Mouse (Mus musculus) skeletal muscle tissue, postnatal 0 days (tissue): ENCODE results near the gene Ly6g5b. TPM values are rescaled to one million over a fixed set of nuclear protein-coding genes. Genes with fewer than 3 reads are reported as not detected.

ENCODE experiments used
- polyA plus RNA-seq: library from polyadenylated mRNA; unstranded; fragments of >200 nt; fragmentation: Nextera tagmentation; extraction: Ambion mirVana; gene quantifications from 2 replicates; pipeline ENCODE4 v1.2.1, GENCODE M21; 2015

The Ly6g5b gene
- 0.22 and 0.37 TPM in 2 replicates for polyA plus RNA-seq

GRCm38 (mm10) chr17:35115046-35116019 lies at the start of gene Ly6g5b:
Ly6g5b (minus strand) TSS chr17:35115428.

DNA sequence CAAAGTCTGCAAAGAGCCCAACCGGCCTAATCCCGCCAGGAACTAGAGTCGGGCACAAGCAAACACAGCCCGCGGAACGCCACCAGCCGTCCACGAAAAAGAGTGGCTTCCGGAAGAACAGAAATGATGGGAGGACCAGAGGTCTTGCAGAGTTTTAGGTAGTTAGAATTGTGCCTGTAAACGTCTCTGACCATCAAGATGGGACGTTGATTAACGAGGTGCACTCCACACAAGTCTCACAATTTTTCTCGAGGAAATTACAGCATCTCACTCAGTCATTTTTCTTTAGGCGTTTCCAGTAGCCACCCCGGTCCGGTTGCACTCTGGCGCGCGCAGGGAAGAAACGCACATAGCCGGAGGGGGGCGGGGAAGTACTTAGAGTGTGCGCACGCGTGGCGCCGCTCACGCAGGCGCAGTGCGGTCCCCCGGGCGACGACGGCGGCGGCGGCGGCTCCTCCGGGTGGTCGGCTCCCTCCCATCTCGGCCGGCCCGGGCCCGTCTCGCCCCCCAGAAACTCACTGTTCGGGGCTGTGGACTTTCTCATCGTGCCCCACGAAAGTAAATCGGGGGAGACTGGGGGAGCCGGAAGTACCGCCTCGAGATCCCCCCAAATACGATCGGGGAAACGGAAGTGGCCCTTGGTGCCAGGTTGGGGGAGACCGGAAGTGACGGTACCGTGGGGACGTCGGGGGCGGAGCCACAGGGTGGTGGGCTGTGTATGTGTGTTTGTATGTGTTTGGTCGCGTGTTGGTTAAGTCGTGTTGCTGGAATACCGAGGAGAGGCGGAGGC lies 19.8 kb upstream of the Ly6g5b start, which contains the start of gene Bag6:
Bag6 (plus strand) TSS at position 378 of the 790 bp plus-strand sequence.

GRCm38 (mm10) chr17:35131500-35132173 lies 16.4 kb upstream of the Ly6g5b start, which contains the start of gene Apom:
Apom (minus strand) TSS chr17:35132050.

DNA sequence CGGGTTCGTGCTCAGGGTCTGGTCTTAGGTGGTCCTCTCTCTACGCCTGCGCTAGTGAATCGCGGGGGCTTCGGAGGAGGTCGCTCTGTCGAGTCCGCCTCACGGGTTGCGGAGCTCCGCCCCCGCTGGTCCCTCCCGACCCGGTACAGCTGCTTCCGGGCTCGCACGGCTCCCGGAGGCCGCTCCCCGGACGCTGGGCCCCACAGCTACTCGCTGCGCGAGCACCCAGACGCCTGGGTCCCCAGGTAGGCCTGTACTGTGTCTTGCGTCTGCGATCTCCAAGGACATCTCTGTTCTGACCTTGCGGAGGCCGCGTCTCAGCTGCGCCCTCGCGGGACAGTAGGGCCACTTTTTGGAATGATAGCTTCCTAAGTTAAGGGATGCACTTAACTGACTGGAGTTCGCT lies 11.0 kb upstream of the Ly6g5b start, which contains the start of gene D17H6S53E:
D17H6S53E (plus strand) TSS at position 168 of the 406 bp plus-strand sequence.

GRCm38 (mm10) chr17:35121871-35122303 lies 6.7 kb upstream of the Ly6g5b start, which contains the start of gene Csnk2b:
Csnk2b (minus strand) TSS chr17:35122053.

GRCm38 (mm10) chr17:35121143-35121799 lies 6.0 kb upstream of the Ly6g5b start, which contains the start of gene Gpank1:
Gpank1 (plus strand) TSS chr17:35121455.

DNA sequence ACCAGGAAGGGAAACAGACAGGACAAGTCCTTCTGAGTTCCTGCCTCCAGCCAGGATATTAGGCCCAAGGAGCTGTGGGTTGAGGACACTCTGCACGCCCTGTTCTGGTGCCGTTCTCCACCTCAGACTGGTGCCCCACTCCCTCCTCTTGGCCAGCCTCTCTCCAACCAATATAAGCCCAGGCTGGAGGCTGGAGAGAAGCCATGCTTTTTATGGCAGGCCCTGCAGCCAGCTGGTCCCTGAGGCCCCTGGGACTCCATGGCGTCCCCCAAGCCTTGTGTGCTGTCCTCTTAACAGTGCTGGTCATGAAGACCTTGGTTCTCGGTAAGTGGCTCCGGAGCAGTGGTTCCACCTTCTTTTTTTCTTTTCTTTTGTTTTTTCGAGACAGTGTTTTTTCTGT lies 7.1 kb downstream of the Ly6g5b start, which contains the start of gene Ly6g5c:
Ly6g5c (plus strand) TSS at position 183 of the 400 bp plus-strand sequence.

DNA sequence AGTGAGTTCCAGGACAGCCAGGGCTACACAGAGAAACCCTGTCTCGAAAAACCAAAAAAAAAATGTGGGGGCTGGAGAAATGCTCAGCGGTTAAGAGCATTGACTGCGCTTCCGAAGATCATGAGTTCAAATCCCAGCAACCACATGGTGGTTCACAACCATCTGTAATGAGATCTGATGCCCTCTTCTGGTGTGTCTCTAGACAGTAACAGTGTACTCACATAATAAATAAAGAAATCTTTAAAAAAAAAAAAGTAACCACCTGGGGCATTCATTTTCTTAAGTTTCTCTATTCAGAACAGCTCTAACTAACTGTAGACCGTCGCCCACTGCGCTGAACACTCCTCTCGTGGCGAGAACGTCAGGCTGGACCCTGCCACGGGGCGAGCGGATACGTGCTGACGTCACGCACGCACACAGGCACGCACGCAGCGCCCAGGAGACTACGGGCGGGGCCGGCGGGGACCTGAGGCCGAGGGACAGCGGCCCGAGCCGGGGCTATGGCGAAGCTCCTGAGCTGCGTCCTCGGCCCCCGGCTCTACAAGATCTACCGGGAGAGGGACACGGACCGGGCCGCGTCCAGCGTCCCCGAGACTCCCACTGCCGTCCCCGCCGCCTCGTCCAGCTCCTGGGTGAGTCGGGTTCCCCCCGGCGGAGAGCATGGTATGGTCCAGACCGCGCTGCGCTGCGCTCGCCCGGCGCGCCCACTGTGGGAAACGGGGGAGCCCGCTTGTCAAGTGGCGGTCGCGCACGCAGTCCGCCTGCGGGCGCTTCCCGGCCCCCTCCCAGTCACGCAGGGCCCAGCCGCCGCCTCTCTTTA lies 26.2 kb downstream of the Ly6g5b start, which contains the start of gene Abhd16a:
Abhd16a (plus strand) TSS at position 439 of the 820 bp plus-strand sequence.

DNA sequence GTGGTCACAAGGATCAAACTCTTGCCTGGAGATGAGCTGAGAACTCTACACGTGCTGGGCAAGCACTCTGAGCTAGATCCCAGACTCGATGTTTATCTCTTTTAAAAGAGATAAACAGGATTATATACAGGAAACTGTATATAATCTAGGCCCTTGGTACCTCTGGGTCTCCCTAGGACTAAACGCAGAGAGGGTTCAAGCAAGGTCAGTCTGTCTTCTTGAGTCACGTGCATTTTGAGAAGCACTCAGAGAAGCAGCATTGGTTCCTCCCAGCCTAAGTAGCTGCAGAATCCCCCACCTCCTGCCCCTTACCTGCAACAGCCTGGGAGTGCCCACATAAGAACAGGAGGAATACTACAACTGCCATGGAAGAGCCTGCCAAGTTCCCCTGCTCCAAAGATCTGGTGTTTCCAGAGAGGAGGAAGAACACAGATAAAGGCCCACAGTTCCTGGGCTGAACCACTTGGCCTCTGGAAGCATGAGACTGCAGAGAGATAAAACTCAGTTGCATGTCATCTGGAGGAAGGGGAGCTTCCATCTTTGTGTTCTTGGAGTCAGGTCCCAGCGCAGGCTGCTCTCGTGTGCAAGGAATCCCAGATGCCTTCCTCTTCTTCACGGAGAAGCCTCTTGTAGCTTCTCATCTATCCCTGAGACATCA lies 29.9 kb downstream of the Ly6g5b start, which contains the start of gene Ly6g6f:
Ly6g6f (minus strand) TSS at position 403 of the 658 bp plus-strand sequence.

DNA sequence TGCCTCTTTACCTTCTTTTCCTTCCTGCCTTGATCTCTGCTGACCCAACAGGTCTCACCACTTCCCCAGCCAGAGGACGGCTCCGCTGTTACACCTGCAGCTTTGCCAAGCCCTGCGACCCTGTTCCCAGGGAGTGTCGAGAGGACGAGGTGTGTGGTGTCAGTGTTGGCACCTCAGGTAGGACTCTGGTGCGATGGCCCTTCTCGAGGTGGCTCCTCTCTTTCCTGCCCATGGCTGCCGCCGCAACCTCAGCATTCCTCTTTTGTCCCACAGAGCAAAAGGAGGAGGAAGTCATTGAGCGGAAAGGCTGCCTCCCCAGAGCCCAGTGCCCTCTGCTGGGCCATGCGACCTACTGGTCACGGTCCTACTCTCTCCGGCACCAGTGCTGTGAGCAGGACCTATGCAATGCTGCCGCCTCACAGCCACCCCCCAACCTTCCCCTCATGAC lies 37.4 kb downstream of the Ly6g5b start, which contains the start of gene Ly6g6d:
Ly6g6d (minus strand) TSS at position 280 of the 448 bp plus-strand sequence.

DNA sequence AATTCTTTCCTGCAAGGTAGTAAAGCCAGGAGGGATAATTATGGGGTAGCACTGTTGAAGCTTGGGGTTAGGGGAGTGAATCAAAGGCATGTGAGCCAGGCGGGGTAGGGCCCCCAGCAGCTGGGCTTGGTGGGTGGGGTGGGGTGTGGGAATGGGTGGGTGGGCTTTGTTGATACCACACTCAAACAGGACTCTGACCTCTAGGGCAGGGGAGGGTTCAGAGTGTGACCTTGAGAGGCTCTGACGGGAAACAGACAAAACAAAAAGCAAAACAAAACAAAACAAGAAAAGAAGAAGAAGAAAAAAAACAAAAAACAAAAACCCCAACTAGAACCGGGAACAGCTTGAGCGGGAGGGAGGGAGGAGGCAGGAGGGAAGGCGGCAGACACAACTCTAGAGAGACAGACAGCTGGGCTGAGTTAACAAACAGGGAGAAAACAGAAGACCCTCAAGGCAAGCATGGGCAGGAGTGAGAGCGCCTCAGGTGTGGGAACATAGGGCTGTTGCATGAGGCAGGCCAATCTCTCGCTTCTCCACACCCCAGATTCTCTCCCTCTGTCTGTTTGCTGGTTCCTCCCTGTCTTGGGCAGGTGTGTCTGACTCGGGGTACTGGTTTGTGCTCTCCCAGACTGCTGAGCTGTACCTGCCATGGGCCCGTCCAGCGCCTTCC lies 38.6 kb downstream of the Ly6g5b start, which contains the start of gene Ly6g6e:
Ly6g6e (plus strand) TSS at position 396 of the 670 bp plus-strand sequence.

DNA sequence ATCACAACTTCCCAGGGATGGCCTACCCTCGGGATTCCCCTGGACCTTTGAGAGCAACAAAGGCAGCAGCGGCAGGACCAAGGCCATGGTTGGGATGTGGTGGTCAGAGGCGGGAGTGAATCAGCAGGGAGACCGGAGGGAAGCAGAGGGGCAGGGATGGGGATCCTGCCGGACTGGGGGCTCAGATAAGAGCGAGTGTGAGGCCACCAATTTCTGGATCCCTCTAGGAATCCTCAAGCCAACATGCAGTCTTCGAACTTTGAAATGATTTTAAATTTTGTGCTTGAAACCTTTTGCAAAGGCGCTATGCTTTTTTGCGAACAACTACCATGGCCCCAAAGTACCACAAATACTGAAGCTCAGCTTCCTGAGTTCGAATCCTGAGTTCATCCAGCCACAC lies 49.1 kb downstream of the Ly6g5b start, which contains the start of gene Mpig6b:
Mpig6b (minus strand) TSS at position 101 of the 400 bp plus-strand sequence.

GRCm38 (mm10) chr17:35064951-35065947 lies 50.0 kb downstream of the Ly6g5b start, which contains the start of gene Ly6g6c:
Ly6g6c (plus strand) TSS chr17:35065388.

